Mouse (Mus musculus) layer of hippocampus, adult 9-10 months (tissue): Measurements from ENCODE around the gene Ldhal6b.
A peak's percentile ranks its signal among the peaks of the same experiment; 100 is the strongest.
"Not testable (repeated sequence)": the region's sequence is repeated elsewhere in the genome, so short reads cannot be mapped to it uniquely, and the experiment has no call there.

Experiments
- DNase-seq: peaks from one replicate; pipeline ENCODE4 v3.0.0; 2022; ENCODE audit warnings: low spot score

The Ldhal6b gene

GRCm38 (mm10) chr17:5418545-5418944 is at the start of gene Ldhal6b:
Gene Ldhal6b (minus strand): TSS chr17:5418767.
- no peak for DNase-seq

- DNase-seq, result no peak
Observed at GRCm38 (mm10) chr17:5467177-5467576, 48.6 kb upstream of the Ldhal6b start.

- no peak for DNase-seq
Observed at GRCm38 (mm10) chr17:5466736-5467135, 48.2 kb upstream of the Ldhal6b start.

- DNase-seq, result no peak
Observed at GRCm38 (mm10) chr17:5463912-5464311, 45.3 kb upstream of the Ldhal6b start.

- no peak for DNase-seq
Observed at GRCm38 (mm10) chr17:5453657-5454056, 35.1 kb upstream of the Ldhal6b start.

- no peak for DNase-seq
Observed at GRCm38 (mm10) chr17:5443751-5444150, 25.2 kb upstream of the Ldhal6b start.

GRCm38 (mm10) chr17:5443260-5443659 is 24.7 kb upstream of the Ldhal6b start:
- no peak for DNase-seq

GRCm38 (mm10) chr17:5442403-5442802 is 23.8 kb upstream of the Ldhal6b start:
- DNase-seq, result not testable (repeated sequence)

GRCm38 (mm10) chr17:5440159-5440971 is 21.8 kb upstream of the Ldhal6b start, which contains the start of gene Tmem242:
Gene Tmem242 (minus strand): TSS chr17:5440259.
- DNase-seq, result peak; percentile 95

- no peak for DNase-seq
Observed at GRCm38 (mm10) chr17:5439831-5440158, 21.2 kb upstream of the Ldhal6b start.

- no peak for DNase-seq
Observed at GRCm38 (mm10) chr17:5429772-5430133, 11.2 kb upstream of the Ldhal6b start.

GRCm38 (mm10) chr17:5429090-5429771 is 10.7 kb upstream of the Ldhal6b start:
- DNase-seq, result peak; percentile 96

- DNase-seq, result no peak
Observed at GRCm38 (mm10) chr17:5425204-5425603, 6.6 kb upstream of the Ldhal6b start.

GRCm38 (mm10) chr17:5424156-5424555 is 5.6 kb upstream of the Ldhal6b start:
- DNase-seq, result no peak

- no peak for DNase-seq
Observed at GRCm38 (mm10) chr17:5421835-5422234, 3.3 kb upstream of the Ldhal6b start.

GRCm38 (mm10) chr17:5419771-5420518 is 1.4 kb upstream of the Ldhal6b start:
- DNase-seq, result no peak

GRCm38 (mm10) chr17:5419056-5419455 is 489 bp upstream of the Ldhal6b start:
- DNase-seq, result no peak

GRCm38 (mm10) chr17:5416518-5416917 is 2.0 kb downstream of the Ldhal6b start:
- DNase-seq, result no peak

GRCm38 (mm10) chr17:5414041-5414440 is 4.5 kb downstream of the Ldhal6b start:
- no peak for DNase-seq

GRCm38 (mm10) chr17:5413350-5413749 is 5.2 kb downstream of the Ldhal6b start:
- DNase-seq, result no peak

GRCm38 (mm10) chr17:5412740-5413139 is 5.8 kb downstream of the Ldhal6b start:
- no peak for DNase-seq

- no peak for DNase-seq
Observed at GRCm38 (mm10) chr17:5412301-5412700, 6.3 kb downstream of the Ldhal6b start.

GRCm38 (mm10) chr17:5411205-5411604 is 7.4 kb downstream of the Ldhal6b start:
- DNase-seq, result no peak
